Mouse (Mus musculus): ENCODE measurements at regions not wholly inside any gene's neighbourhood (a gene's known extent, or its start where the extent isn't known, plus 50 kb on each side); places are given as distances from the start of the nearest gene placed in this dataset.

- no peak for TF ChIP-seq CTCF (IDR thresholded peaks at IDR 0.05; ENCODE audit: low read depth)
- TF ChIP-seq EP300 (IDR thresholded peaks at IDR 0.05; ENCODE audit: low read depth) = no peak
Observed at GRCm38 (mm10) chr11:24371687-24371950, 293.8 kb downstream of the Bcl11a start.
